Mouse (Mus musculus) granulocyte monocyte progenitor cell, adult 5-6 weeks (primary cell): ENCODE results near the gene Asxl1. TPM values are rescaled to one million over a fixed set of nuclear protein-coding genes. Genes with fewer than 3 reads are reported as not detected.
"Not testable (repeated sequence)": the region's sequence is repeated elsewhere in the genome, so short reads cannot be mapped to it uniquely, and the experiment has no call there.

Experiments used
- ATAC-seq: replicated peaks from 2 replicates; pipeline ENCODE4 v1.8.0; 2016; ENCODE audit warnings: mild to moderate bottlenecking, moderate TSS enrichment, inconsistent platforms; ENCODE audit not compliant: poor library complexity, severe bottlenecking
- total RNA-seq, 2 experiments: library from RNA; stranded (forward) in 1 of 2; stranded (reverse) in 1 of 2; fragments of 200-712, 200-1000 nt in 1 of 2; fragments of >200 nt in 1 of 2; fragmentation: Nextera tagmentation in 1 of 2; gene quantifications; 2 replicates each; pipeline ENCODE4 v1.2.3; 2014 to 2017

The Asxl1 gene
- total RNA-seq, 2 experiments from 2014 or later = 21.2 to 48.1 TPM

GRCm38 (mm10) chr2:153342602-153343001 is 3.0 kb upstream of the Asxl1 start:
- no peak for ATAC-seq

DNA sequence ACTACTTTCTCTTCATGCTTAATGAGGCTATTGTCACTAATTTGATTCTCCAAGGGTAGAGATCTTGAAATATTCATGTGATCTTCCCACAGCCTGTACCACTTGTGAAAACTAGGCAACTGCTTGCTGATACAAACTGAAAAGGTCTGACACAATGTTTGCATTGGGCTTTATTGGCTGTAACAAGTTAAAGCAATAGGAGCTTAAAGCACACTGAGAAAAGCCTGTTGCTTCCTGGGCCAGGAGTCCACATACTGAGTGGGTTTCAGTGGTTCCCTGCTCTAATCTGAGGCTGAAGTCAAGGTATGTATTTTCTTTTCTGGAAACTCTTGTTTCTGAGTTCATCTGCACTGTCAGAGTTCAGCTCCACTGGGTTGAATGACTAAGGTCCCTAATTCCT is 2.4 kb upstream of the Asxl1 start:
- no peak for ATAC-seq

GRCm38 (mm10) chr2:153345071-153345453 is 567 bp upstream of the Asxl1 start:
- no peak for ATAC-seq

DNA sequence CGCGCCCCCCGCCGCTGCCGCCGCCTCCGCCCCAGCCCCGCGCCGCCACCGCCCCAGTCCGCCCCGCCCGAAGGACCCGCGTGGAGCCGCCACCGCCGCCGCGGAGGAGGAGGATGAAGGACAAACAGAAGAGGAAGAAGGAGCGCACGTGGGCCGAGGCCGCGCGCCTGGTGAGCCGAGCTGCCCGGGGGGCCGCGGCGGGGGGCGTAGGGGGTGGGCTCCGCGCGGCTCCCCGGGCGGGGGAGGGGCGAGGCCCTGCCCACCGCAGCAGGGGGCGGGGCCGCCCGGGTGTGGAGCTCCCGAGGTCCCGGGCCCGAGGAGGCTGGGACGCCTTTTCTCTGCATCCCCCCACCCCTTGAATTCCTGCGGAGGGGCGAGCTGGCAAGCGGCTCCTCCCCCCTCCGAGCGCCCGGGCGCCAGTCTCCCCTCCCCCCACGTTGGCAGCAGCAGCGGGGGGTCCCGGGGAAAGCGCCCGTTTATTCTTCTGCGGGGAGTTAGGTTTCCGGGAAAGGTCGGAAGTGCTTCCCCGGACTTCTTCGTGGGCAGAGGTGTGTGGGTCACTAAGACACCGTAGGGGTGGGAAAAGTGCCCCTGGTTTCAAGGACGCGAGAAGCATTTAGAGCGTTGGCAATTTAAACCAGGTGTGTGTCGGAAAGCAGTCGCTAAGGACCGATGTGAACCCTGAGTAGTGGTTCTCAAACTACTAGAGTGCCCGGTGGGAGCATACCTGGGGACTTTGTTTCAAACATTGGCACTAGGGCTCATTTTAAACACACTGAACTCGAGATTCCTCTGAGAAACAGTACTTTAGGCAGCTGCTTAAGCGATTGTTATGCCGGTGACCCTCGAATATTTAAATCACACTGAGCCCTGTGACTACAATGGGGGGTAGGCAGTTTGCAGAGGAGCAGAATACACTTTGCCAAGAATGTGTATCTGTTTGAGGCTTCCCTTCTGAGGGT is 873 bp downstream of the Asxl1 start:
- peak; percentile 7 for ATAC-seq

DNA sequence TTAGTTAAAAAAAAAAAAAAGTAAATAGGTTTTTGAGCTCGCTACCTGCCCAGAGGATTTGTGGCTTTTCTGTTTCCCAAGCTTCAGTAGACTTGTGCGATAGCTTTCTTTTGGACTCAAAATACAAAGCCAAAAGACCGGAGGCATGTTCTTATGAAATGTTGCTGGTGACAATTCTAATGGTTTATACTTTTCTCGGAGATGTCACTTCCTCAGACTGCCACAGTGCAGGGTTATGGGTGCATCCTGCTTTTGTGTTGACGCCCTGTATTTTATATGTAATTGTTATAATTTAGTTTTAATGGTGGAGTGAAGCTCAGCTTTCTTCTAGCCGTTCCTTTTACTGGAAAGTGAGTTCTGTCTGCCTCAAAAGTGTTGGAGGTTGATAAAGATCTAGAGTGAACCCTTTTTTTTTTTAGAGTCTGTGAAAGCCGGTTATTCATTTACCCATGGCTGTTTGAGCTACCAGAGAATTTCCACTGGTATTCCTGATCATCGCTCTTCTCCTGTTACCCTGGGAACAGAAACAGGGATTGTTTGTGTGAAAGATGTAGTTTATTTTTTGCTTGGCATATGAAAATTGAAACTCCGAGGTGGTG is 1.7 kb downstream of the Asxl1 start:
- no peak for ATAC-seq

DNA sequence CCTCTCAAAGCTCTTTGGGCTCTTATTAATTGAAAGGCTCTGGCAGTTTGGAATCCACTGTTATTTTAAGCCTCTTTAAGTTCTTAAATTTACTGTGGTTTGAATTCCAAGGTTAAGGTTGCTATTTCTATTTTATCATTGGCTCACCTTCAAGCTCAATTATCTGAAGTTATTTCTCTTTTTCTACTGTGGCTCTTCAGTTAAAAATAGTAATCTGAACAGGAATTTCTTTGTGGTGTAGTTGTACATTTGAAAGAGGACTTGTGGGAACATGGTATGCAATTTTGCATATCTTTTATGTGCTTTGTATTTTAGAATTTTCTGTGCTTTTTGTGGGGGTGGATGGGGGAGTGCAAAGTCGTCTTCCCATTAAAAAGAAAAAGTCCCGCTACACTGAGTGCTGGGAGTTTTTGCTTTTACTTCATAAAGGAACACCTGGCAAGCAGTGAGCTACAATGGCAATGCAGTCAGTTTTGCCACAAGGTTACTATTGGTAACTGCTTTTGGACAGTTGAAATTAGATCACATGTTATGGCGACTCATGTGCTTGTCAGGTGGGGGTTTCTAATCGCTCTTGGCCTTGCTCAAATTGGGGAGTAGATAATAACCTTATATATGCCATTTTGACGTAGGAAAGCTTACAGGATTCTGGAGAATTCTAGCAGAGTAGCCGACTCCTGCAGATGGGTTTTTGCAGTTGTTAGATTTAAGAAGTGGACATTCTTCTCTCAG is 2.6 kb downstream of the Asxl1 start:
- ATAC-seq = no peak

- peak; percentile 86 for ATAC-seq
Observed at GRCm38 (mm10) chr2:153350552-153351181, 5.0 kb downstream of the Asxl1 start.

- ATAC-seq = no peak
Observed at GRCm38 (mm10) chr2:153354648-153355047, 9.0 kb downstream of the Asxl1 start.

- ATAC-seq = peak; percentile 25; the same call in 1 of the 2 replicates
Observed at GRCm38 (mm10) chr2:153356784-153357183, 11.2 kb downstream of the Asxl1 start.

DNA sequence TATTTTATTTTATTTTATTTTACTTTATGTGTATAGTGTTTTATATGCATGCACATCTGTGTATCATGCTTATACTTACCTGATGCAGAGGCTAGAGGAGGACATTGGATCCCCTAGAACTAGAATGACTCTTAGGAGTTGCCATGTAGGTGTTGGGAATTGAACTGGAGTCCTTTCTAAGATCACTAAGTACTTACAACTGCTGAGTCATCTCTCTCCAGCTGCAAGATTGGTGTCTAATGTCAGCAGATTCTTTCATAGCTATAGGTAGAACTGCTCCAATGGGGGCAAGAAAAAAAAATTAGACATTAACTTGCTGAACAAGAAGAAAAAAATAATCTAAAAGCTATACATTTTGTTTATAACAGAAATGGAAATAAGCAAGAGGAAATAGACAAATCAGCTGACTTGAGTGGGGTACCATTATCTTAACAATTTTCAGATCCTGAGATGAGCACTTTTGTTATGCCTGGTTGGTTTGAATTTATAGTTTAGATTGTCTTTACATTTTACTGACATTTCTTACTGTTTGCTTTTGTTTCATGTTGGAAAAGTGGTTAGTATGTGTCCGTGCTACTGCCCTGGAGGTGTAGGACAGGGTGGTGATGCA is 15.6 kb downstream of the Asxl1 start:
- no peak for ATAC-seq

GRCm38 (mm10) chr2:153364531-153364930 is 18.9 kb downstream of the Asxl1 start:
- not testable (repeated sequence) for ATAC-seq

GRCm38 (mm10) chr2:153370871-153371270 is 25.2 kb downstream of the Asxl1 start:
- no peak for ATAC-seq

DNA sequence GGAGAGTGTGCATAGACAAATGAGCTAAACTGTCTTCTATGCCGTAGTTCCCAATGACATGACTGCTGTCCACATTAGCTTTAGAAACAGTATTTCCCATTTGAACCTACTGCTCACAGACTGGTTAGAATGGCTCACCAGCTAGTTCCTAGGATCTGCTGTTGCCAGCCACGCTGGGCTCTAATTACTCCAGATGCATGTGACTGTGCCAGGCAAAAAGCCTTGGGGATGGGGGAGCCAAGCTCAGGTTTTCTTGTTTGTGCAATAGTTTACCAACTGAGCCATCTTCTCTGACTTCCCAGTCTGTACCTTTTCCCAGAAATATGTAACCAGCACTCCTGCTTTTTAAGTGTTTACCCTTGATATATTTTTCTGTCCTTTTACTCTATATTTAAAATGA is 29.8 kb downstream of the Asxl1 start:
- no peak for ATAC-seq

- no peak for ATAC-seq
Observed at GRCm38 (mm10) chr2:153380479-153380878, 34.9 kb downstream of the Asxl1 start.

- no peak for ATAC-seq
Observed at GRCm38 (mm10) chr2:153389831-153390230, 44.2 kb downstream of the Asxl1 start.

DNA sequence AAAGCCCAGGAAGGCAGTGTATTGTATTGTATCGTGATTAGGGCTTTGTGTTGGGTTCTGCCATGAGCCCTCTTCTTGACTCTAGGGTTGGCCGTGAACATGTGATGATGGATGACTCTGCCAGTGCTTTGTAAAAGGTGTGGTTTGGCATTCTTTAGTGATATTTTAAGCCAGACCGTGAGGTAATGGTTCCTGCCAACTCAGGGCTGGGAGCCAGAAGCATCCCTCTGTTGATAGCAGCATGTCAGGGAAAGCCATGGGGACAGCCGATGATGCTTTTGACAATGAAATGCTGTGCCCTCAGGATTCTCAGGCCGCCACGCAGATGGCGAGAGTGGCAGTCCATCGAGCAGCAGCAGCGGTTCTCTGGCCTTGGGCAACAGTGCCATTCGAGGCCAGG is 47.4 kb downstream of the Asxl1 start:
- no peak for ATAC-seq

GRCm38 (mm10) chr2:153397790-153398515 is 52.3 kb downstream of the Asxl1 start:
- no peak for ATAC-seq

DNA sequence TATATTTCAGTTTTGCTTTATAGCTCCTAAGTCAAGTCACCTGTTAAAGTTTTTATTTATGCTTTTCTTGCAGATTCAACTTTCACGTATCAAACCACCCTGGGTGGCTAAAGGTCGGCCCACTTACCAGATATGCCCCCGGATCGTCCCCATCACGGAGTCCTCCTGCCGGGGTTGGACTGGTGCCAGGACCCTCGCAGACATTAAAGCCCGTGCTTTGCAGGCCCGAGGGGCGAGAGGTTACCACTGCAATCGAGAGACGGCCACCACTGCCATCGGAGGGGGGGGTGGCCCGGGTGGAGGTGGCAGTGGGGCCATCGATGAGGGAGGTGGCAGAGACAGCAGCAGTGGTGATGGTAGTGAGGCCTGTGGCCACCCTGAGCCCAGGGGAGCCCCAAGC is 53.5 kb downstream of the Asxl1 start:
- no peak for ATAC-seq

GRCm38 (mm10) chr2:153404062-153404461 is 58.4 kb downstream of the Asxl1 start:
- 0 out of 2 replicates have a peak, but pooled peaks have one; percentile 6 for ATAC-seq
